Mouse (Mus musculus): Measurements from ENCODE around the gene Mpc1. TPM values are rescaled to one million over a fixed set of nuclear protein-coding genes. Genes with fewer than 3 reads are reported as not detected.

Mpc1 gene
- 36.7 and 42.3 TPM in 2 replicates for polyA plus RNA-seq (2012; rRNA removed)

DNA sequence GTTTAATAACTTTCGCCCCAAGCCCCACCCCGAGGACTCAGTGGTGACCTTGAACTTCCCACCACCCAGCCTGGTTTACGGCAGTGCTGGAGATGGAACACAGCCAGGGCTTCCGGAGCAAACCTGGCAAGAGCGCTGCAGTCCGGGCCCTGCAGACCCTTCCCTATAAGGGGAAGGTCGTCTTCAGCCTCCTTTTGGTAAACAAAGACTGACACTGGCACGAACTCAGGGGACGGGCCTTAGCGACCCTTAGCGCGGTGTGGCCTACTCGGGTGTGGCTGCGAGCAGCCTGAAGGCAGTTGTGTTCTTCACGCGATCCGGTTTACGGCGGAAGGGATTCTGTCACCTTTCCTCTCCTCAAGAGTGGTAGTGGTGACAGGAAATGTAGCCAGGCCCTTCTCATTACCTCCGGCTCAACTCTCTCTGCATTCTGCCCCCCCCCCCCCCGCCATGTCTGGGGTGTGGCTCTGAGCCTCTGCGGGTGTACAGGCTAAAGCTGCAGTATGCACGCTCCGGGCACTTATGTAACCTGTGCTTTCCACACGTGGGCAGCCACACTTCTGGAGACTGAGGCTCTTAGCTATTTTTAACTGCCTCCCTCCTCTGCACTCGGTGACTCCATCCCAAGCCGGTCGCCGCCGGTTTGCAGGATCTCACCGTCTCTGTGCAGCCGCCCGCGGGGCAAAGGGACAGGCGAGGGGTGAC lies at the start of gene Mpc1:
Gene Mpc1, plus strand, starts transcription at position 84 of the 705 bp plus-strand sequence.
- H3K4me3 ChIP-seq (ENCODE audit: control insufficient read depth, low read depth, low read length), result peak within 1 kb of the TSS; percentile 85
- H3K36me3 ChIP-seq (ENCODE audit: control insufficient read depth, insufficient read depth, low read length), result no peaks in the 10 kb centered on the region
- peak within 1 kb of the TSS; percentile 95 for H3K27ac ChIP-seq (ENCODE audit: control insufficient read depth, insufficient read depth, low read depth, low read length)
- TF ChIP-seq POLR2A (IDR thresholded peaks at IDR 0.05; ENCODE audit: control insufficient read depth, low read depth, low read length) (peak; percentile 8; the same call in 1 of the 2 replicates), CTCF (IDR thresholded peaks at IDR 0.05; ENCODE audit: control insufficient read depth, insufficient read depth, insufficient replicate concordance, low read depth, low read length) (no peak)
- H3K4me1 ChIP-seq (ENCODE audit: control insufficient read depth, insufficient read depth, low read length), result peaks cover 9% of the 10 kb centered on the region
- H3K27me3 ChIP-seq (ENCODE audit: control insufficient read depth, insufficient read depth, low read length), result no peaks in the 10 kb centered on the region

DNA sequence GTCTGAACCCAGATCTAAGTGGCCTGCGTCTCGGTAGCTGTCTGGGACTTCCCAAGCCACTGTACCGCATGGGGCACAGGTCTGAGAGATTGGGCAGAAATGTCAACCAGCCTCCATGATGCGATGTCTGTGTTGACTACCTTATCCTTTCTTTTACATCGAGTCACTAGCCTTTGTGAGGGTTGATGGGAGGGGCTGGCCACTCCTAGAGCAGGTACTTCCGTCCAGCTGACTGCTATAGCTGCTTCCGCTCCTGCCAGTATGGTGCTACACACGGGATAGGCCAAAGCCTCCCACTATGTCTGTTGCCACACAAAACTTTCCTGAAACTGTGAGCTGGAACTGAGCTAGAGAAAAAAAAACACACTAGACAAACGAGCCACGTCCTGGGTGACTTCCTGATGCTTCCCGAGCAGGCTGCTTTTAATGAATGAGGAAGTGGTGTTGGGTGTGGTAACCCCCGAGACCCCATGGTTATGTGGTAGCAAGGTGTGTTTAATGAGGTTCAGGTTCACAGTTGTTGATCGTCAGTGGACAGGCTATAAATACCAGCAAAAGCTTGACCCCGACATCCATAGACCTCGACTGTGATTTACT lies 49.0 kb upstream of the Mpc1 start:
- Histone ChIP-seq H3K36me3 (ENCODE audit: control insufficient read depth, insufficient read depth, low read length) (no peaks in the 10 kb centered on the region), H3K4me1 (ENCODE audit: control insufficient read depth, insufficient read depth, low read length) (peaks cover 3% of the 10 kb centered on the region; the same call in 1 of the 2 replicates), H3K4me3 (ENCODE audit: control insufficient read depth, low read depth, low read length) (no peak overlapping the region), H3K27ac (ENCODE audit: control insufficient read depth, insufficient read depth, low read depth, low read length) (no peak overlapping the region), H3K27me3 (ENCODE audit: control insufficient read depth, insufficient read depth, low read length) (no peaks in the 10 kb centered on the region)
- TF ChIP-seq CTCF (IDR thresholded peaks at IDR 0.05; ENCODE audit: control insufficient read depth, insufficient read depth, insufficient replicate concordance, low read depth, low read length), result no peak
- no peak for TF ChIP-seq POLR2A (IDR thresholded peaks at IDR 0.05; ENCODE audit: control insufficient read depth, low read depth, low read length)

DNA sequence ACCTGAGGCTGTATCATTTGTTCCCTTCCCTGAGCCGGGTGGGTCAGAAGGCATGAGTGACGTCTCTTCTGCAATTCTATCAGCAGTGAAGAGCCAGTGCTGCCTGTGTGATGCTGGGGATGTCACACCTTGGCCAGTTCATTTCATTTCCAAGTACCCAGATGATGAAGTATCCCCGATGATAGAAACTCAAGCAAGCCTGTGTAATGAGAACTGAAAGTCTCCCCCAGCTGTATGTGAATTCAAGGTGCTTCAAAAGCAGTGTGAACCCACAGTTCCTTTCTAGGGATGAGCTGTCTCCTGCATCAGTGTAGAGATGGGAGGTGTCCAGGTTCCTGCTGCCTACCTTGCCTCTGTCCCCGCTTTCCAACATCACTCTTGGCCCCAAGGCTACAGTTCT lies 48.2 kb upstream of the Mpc1 start:
- H3K27ac ChIP-seq (ENCODE audit: control insufficient read depth, insufficient read depth, low read depth, low read length), result no peak overlapping the region
- H3K4me3 ChIP-seq (ENCODE audit: control insufficient read depth, low read depth, low read length), result no peak overlapping the region
- H3K27me3 ChIP-seq (ENCODE audit: control insufficient read depth, insufficient read depth, low read length), result no peaks in the 10 kb centered on the region
- H3K36me3 ChIP-seq (ENCODE audit: control insufficient read depth, insufficient read depth, low read length), result no peaks in the 10 kb centered on the region
- peaks cover 4% of the 10 kb centered on the region; the same call in 1 of the 2 replicates for H3K4me1 ChIP-seq (ENCODE audit: control insufficient read depth, insufficient read depth, low read length)
- TF ChIP-seq POLR2A (IDR thresholded peaks at IDR 0.05; ENCODE audit: control insufficient read depth, low read depth, low read length) (no peak), CTCF (IDR thresholded peaks at IDR 0.05; ENCODE audit: control insufficient read depth, insufficient read depth, insufficient replicate concordance, low read depth, low read length) (no peak)

DNA sequence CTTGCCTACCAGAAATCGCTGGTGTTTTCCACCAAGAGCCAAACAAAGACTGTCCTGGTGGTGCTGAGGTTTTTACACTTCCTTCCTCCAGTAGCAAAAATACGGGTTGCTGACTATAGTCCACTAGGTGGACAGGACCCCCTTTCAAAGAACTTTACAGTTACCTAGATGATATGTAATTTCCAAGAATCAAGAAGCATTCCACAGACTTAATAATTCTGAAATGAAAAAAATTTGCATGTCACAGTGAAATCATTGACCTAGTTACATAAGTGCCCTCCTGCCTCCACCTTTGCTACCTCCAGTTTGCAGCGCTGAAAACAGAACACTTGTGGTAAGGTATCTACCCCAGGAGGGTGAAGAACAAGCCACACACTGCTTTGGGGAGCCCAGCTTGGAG lies 47.0 kb upstream of the Mpc1 start, which contains the start of gene Ccr6:
Gene Ccr6, plus strand, starts transcription at position 301 of the 400 bp plus-strand sequence.
- no peak for TF ChIP-seq CTCF (IDR thresholded peaks at IDR 0.05; ENCODE audit: control insufficient read depth, insufficient read depth, insufficient replicate concordance, low read depth, low read length)
- TF ChIP-seq POLR2A (IDR thresholded peaks at IDR 0.05; ENCODE audit: control insufficient read depth, low read depth, low read length), result no peak
- Histone ChIP-seq H3K4me1 (ENCODE audit: control insufficient read depth, insufficient read depth, low read length) (peaks cover 4% of the 10 kb centered on the region; the same call in 1 of the 2 replicates), H3K27ac (ENCODE audit: control insufficient read depth, insufficient read depth, low read depth, low read length) (no peak within 1 kb of the TSS), H3K36me3 (ENCODE audit: control insufficient read depth, insufficient read depth, low read length) (no peaks in the 10 kb centered on the region), H3K27me3 (ENCODE audit: control insufficient read depth, insufficient read depth, low read length) (no peaks in the 10 kb centered on the region), H3K4me3 (ENCODE audit: control insufficient read depth, low read depth, low read length) (no peak within 1 kb of the TSS)

DNA sequence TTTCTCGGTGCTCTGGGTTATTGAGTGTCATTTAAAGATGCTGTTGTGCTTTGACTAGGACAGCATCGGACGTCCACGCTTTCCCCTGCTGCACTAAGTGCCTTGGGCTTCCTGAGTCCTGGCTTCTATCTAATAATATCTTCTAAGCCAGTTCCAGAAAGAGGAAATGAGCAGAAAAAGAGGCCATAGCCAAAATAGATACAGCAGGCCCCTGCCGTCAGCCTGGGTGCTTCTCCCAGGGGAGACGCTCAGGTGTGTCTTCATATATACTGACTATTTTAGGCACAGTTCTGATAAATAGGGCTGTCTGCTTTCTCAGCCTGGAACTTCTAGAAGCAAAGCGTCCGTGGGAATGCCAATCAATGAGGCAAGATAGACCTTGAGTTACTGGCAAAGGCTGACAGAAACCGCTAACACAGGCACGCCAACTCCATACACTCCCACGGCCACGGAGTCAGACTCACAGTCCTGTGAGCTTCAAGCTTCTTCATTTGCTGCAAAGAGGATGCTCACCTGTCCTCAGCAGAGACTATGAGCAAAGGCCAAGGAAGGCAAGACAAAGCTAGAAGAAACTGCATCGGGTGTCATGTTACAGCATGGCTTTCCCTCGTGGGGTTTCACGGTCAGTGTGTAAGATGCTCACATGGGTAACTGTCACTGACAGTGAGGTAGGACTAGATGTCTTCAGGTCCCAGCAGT lies 44.5 kb upstream of the Mpc1 start:
- Histone ChIP-seq H3K27ac (ENCODE audit: control insufficient read depth, insufficient read depth, low read depth, low read length) (no peak overlapping the region), H3K4me3 (ENCODE audit: control insufficient read depth, low read depth, low read length) (no peak overlapping the region), H3K36me3 (ENCODE audit: control insufficient read depth, insufficient read depth, low read length) (no peaks in the 10 kb centered on the region), H3K4me1 (ENCODE audit: control insufficient read depth, insufficient read depth, low read length) (peaks cover 4% of the 10 kb centered on the region; the same call in 1 of the 2 replicates), H3K27me3 (ENCODE audit: control insufficient read depth, insufficient read depth, low read length) (no peaks in the 10 kb centered on the region)
- no peak for TF ChIP-seq CTCF (IDR thresholded peaks at IDR 0.05; ENCODE audit: control insufficient read depth, insufficient read depth, insufficient replicate concordance, low read depth, low read length)
- TF ChIP-seq POLR2A (IDR thresholded peaks at IDR 0.05; ENCODE audit: control insufficient read depth, low read depth, low read length), result no peak

DNA sequence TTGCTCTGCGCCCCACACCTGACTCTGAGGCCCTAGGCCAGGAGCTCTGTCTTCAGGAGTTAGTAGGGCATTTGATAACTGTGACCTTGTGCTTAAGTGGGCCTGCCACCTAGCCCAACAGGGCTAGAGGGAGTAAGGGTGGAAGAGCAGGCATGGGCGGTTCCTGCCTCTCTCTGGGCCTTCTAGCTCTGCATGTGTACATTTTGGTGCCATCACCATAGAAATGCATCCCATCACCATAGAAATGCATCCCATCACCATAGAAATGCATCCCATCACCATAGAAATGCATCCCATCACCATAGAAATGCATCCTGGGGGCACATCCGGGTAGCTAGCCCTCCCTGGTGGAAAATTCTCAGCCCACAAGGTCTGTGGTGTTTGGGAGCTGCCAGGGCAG lies 43.1 kb upstream of the Mpc1 start:
- Histone ChIP-seq H3K36me3 (ENCODE audit: control insufficient read depth, insufficient read depth, low read length) (no peaks in the 10 kb centered on the region), H3K4me1 (ENCODE audit: control insufficient read depth, insufficient read depth, low read length) (peaks cover 4% of the 10 kb centered on the region; the same call in 1 of the 2 replicates), H3K4me3 (ENCODE audit: control insufficient read depth, low read depth, low read length) (no peak overlapping the region), H3K27ac (ENCODE audit: control insufficient read depth, insufficient read depth, low read depth, low read length) (no peak overlapping the region), H3K27me3 (ENCODE audit: control insufficient read depth, insufficient read depth, low read length) (no peaks in the 10 kb centered on the region)
- TF ChIP-seq CTCF (IDR thresholded peaks at IDR 0.05; ENCODE audit: control insufficient read depth, insufficient read depth, insufficient replicate concordance, low read depth, low read length) (no peak), POLR2A (IDR thresholded peaks at IDR 0.05; ENCODE audit: control insufficient read depth, low read depth, low read length) (no peak)

DNA sequence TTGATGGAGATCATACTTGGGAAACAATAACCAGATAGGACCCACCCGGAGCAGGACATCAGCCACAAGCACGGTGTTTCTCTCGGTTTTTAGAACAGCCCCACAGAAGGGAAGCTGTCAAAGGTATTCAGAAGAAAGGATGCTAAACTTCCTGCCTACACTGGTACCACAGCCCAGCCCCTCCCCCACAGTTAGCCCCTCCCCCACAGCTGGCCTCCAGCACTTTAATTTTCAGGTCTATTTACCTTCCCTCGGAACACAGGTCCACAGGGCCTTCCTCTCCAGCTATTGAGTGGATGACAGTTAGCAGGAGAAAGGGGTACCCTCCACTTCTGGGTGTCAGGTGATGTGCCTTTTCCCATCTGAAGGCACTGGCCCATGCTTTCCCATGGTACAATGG lies 42.2 kb upstream of the Mpc1 start:
- Histone ChIP-seq H3K4me3 (ENCODE audit: control insufficient read depth, low read depth, low read length) (no peak overlapping the region), H3K27ac (ENCODE audit: control insufficient read depth, insufficient read depth, low read depth, low read length) (no peak overlapping the region), H3K27me3 (ENCODE audit: control insufficient read depth, insufficient read depth, low read length) (no peaks in the 10 kb centered on the region), H3K36me3 (ENCODE audit: control insufficient read depth, insufficient read depth, low read length) (no peaks in the 10 kb centered on the region), H3K4me1 (ENCODE audit: control insufficient read depth, insufficient read depth, low read length) (peaks cover 4% of the 10 kb centered on the region; the same call in 1 of the 2 replicates)
- TF ChIP-seq CTCF (IDR thresholded peaks at IDR 0.05; ENCODE audit: control insufficient read depth, insufficient read depth, insufficient replicate concordance, low read depth, low read length) (no peak), POLR2A (IDR thresholded peaks at IDR 0.05; ENCODE audit: control insufficient read depth, low read depth, low read length) (no peak)

Measured in testis, adult 2 months (tissue).